Mouse (Mus musculus) frontal cortex, postnatal 10 days (tissue): ENCODE measurements at regions not wholly inside any gene's neighbourhood (a gene's known extent, or its start where the extent isn't known, plus 50 kb on each side); places are given as distances from the start of the nearest gene placed in this dataset.

Experiments
- DNase-seq, 2 experiments: peaks; one replicate each; pipeline ENCODE4 v3.0.0; 2022; ENCODE audit warnings: low spot score in 2 of 2, mixed read lengths in 1 of 2

GRCm38 (mm10) chr14:58817961-58818504 lies 324.7 kb downstream of the 1700129C05Rik start:
- DNase-seq: no peak

GRCm38 (mm10) chr14:58816540-58816876 lies 326.2 kb downstream of the 1700129C05Rik start:
- DNase-seq: no peak

DNA sequence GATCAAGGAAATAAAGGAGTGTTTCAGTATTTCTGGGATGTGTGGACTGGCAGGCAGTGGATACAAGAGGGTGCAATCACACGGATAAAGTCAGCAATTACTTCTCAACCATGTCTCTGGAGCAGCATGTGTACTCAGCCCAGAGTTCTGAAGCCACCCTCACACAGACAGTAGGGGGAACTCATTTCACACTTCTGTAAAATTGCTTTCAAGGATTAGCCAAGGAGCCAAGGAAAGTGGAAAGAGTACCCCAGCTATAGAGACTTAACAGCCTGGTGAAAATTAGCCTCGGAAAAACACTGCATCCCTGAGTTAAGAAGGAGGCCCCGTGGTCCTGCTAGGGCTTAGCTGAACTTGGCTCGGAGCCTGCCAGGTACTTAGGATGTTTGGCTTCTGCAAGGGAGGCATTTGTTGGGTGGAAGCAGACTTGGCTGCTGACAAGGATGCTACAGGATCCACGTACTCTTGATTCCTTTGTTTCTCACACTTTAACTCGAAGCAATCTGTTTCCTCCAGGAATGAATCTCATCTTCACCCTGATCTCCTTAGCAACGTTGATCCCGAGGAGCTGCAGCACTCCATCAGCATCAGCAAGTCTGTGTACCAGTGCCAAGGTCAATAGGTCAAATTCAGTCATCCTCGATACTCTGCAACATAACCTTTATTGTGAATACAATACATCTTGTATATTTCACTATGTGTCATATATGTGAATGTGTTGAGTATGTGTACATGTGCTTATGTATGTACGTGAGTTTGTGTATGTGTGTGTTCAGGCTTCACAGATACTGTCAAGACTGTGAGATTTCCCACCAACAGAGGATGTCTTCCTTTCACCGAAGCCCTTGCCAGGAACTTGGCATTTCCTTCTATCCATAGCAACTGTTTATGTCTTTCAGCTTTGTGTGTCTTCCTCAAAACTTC lies 326.8 kb downstream of the 1700129C05Rik start:
- no peak for DNase-seq

GRCm38 (mm10) chr14:58812585-58812984 lies 330.1 kb downstream of the 1700129C05Rik start:
- no peak for DNase-seq

DNA sequence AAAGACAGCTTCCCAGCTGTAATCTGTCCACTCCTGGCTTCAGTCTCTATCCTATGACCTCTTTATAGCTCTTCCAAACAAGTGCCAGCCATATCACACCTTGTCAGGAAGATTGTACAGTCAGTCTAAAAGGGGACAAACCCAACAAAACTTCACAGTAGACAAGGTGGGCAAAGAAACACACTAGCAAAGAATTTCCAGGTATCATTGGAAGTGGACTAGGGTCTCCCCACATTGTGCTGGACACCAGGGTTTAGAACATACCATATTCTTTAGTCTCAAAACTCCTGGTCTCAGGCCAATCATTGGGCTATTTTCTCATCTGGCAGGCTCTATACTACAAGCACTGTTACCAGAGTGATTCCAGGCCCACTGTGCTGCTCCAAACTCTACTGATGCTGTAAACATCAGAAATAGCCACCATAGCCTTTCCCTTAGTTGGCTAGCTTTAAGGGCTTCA lies 341.3 kb downstream of the 1700129C05Rik start:
- no peak for DNase-seq

GRCm38 (mm10) chr14:58788190-58788945 lies 354.3 kb downstream of the 1700129C05Rik start:
- DNase-seq: no peak

DNA sequence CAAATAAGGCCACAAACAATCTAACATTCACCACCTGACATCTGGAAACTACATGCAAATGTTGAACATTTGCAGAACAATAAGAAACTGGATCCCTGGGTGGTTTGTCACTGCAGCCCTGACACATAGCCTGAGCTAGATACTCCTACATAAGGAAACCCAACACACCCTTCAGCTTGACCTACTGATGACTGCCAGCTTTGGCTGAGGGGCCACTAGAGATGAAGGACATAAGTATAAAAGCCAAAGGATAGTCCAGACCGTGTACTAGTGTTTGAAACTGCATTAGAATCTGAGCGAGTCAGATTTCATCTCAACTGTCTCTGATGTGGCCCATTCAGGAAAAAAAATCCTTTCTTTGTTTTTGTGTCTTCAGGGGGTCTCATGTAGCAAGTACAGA lies 355.1 kb downstream of the 1700129C05Rik start:
- DNase-seq: no peak

- no peak for DNase-seq
Measured at GRCm38 (mm10) chr14:58786791-58787491, 355.8 kb downstream of the 1700129C05Rik start.

DNA sequence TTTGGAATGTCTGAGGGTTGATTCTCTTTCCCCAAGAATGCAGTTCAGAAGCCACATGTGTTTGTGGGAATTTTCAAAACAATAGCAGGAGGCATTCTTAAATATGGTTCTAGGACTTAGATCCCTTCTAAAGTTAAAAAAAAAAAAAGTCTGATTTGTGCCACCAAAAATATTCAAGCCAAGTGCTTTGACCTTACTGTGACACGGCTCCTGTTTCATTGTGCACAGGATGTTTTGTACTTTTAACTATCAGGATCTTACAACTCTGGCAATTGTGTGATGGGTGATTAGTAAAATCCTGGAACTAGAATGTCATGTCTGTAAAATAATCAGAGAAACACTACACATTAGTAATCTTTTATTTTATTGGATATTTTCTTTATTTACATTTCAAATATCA lies 359.5 kb downstream of the 1700129C05Rik start:
- DNase-seq: no peak

GRCm38 (mm10) chr14:58780306-58780705 lies 362.4 kb downstream of the 1700129C05Rik start:
- DNase-seq: no peak

- DNase-seq: no peak
Measured at GRCm38 (mm10) chr14:58778675-58779074, 364.0 kb downstream of the 1700129C05Rik start.

- no peak for DNase-seq
Measured at GRCm38 (mm10) chr14:58761291-58761690, 381.4 kb downstream of the 1700129C05Rik start.

DNA sequence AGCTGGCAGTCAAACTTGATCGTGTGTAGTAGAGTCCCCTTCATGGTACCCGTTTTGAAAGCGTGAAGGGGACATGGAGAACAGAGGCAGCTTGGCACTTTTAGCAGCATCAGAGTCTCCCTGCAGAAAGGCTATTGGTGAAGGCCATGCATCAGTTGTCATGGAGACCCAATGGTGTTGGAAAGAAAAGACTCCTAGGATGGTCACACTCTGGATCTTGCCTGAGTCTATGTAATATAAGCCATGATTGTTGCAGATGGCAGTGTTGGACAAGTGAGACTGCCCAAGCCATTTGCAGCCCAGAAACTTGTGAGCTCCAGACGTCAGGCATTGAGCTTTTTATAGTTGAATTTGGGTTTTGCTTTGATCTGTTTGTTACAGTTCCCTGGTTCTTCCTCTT lies 382.9 kb downstream of the 1700129C05Rik start:
- DNase-seq: no peak

DNA sequence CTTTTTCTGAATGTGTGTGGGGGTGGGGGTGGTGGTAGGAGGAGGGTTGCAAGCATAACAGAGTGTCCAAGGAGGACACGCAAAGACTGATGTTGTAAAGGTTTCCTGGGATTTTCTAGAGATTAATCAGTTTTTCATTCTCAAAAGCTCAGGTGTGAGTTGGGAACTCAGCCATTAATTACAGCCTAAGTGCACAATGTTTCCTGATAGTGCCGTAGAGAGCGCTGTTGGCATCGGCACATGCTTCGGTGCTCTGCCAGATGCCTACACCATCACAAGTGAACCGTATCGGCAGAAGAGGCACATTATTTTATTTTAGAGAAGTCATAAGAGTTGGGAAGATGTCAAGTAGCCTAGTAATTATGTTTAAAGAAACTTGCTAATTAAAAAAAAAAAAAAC lies 388.9 kb downstream of the 1700129C05Rik start:
- no peak for DNase-seq

GRCm38 (mm10) chr14:58753136-58753535 lies 389.6 kb downstream of the 1700129C05Rik start:
- DNase-seq: no peak

DNA sequence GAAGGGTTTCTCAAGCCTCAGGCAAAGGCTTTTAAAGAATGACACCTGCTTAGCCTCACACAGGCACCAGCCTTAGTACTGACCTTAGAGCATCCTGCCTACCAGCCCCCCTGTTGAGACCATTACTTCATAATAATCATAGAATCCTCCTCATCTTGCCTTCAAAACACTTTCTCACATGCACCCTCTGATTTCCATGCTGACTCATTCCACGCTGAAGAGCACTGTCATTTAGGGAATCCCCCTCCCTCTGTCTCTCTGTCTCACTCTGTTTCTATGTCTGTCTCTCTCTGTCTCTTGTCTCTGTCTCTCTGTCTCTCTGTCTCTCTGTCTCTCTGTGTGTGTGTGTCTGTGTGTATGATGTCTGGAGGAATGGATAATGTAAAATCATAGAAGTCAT lies 416.3 kb downstream of the 1700129C05Rik start:
- no peak for DNase-seq

DNA sequence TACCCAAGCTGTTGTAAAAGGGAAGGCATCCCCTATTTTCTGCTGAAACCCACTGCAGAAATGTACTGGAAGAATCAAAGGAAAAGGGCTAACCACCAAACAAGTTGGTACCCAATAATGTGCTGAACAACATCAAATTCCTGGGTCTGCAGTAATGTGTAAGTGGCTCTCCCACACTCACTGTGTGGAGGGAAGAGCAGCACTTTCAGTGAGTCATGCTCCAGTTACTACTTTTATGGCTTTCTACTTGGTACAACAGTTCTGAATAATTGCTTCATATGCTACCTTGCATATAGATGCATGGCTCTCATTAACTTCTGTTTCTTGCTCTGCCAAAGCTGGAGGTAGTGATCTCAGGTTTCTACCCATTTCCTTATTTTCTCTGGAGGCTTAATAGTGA lies 427.8 kb downstream of the 1700129C05Rik start:
- no peak for DNase-seq

GRCm38 (mm10) chr14:58709861-58710260 lies 432.8 kb downstream of the 1700129C05Rik start:
- DNase-seq: no peak

GRCm38 (mm10) chr14:58709281-58709680 lies 433.4 kb downstream of the 1700129C05Rik start:
- DNase-seq: no peak

GRCm38 (mm10) chr14:58701765-58702164 lies 440.9 kb downstream of the 1700129C05Rik start:
- DNase-seq: peak in 1 of 2 experiments; percentile 33

GRCm38 (mm10) chr14:58691129-58691828 lies 451.4 kb downstream of the 1700129C05Rik start:
- DNase-seq: no peak
